Mouse (Mus musculus): ENCODE data around the gene Rab3a. TPM values are rescaled to one million over a fixed set of nuclear protein-coding genes. Genes with fewer than 3 reads are reported as not detected.
A peak's percentile ranks its signal among the peaks of the same experiment; 100 is the strongest.

Rab3a gene
- polyA plus RNA-seq, 1 experiment from 2014 or later = 23.4 TPM

GRCm38 (mm10) chr8:70719796-70720270 lies 34.6 kb upstream of the Rab3a start:
- Histone ChIP-seq H3K9me3 (replicated peaks; ENCODE audit: control insufficient read depth, low read length) (no peaks in the 10 kb centered on the region), H3K4me3 (replicated peaks; ENCODE audit: low read length) (no peak overlapping the region), H3K36me3 (ENCODE audit: control insufficient read depth, insufficient read depth, low read length) (no peaks in the 10 kb centered on the region), H3K4me1 (ENCODE audit: control insufficient read depth, insufficient read depth, low read length) (peaks cover 3% of the 10 kb centered on the region; the same call in 1 of the 2 replicates), H3K27me3 (ENCODE audit: control insufficient read depth, insufficient read depth, low read length) (no peaks in the 10 kb centered on the region), H3K4me2 (ENCODE audit: low read depth, low read length) (no peak overlapping the region), H3K9ac (ENCODE audit: low read length) (no peak overlapping the region), H3K27ac (ENCODE audit: low read length) (peak overlapping the region; percentile 49; the same call in 1 of the 2 replicates)
- WGBS = 41% methylated on average over 9 of the region's 9 CpGs
- peak; percentile 25 for ATAC-seq (ENCODE audit: insufficient read depth, low FRiP score)

GRCm38 (mm10) chr8:70720739-70721138 lies 33.7 kb upstream of the Rab3a start:
- Histone ChIP-seq H3K4me1 (ENCODE audit: control insufficient read depth, insufficient read depth, low read length) (peaks cover 3% of the 10 kb centered on the region; the same call in 1 of the 2 replicates), H3K27me3 (ENCODE audit: control insufficient read depth, insufficient read depth, low read length) (no peaks in the 10 kb centered on the region), H3K9ac (ENCODE audit: low read length) (no peak overlapping the region), H3K4me3 (replicated peaks; ENCODE audit: low read length) (no peak overlapping the region), H3K36me3 (ENCODE audit: control insufficient read depth, insufficient read depth, low read length) (no peaks in the 10 kb centered on the region), H3K9me3 (replicated peaks; ENCODE audit: control insufficient read depth, low read length) (no peaks in the 10 kb centered on the region), H3K27ac (ENCODE audit: low read length) (no peak overlapping the region), H3K4me2 (ENCODE audit: low read depth, low read length) (no peak overlapping the region)
- ATAC-seq (ENCODE audit: insufficient read depth, low FRiP score) = 0 out of 2 replicates have a peak, but pooled peaks have one; percentile 45
- 5% methylated on average over 3 of the region's 3 CpGs for WGBS

- H3K27ac ChIP-seq (ENCODE audit: low read length) = no peak overlapping the region
- H3K9ac ChIP-seq (ENCODE audit: low read length) = no peak overlapping the region
- H3K9me3 ChIP-seq (replicated peaks; ENCODE audit: control insufficient read depth, low read length) = no peaks in the 10 kb centered on the region
- WGBS = 87% methylated on average over 8 of the region's 8 CpGs
- H3K4me3 ChIP-seq (replicated peaks; ENCODE audit: low read length) = no peak overlapping the region
- no peak overlapping the region for H3K4me2 ChIP-seq (ENCODE audit: low read depth, low read length)
- no peaks in the 10 kb centered on the region for H3K27me3 ChIP-seq (ENCODE audit: control insufficient read depth, insufficient read depth, low read length)
- peaks cover 3% of the 10 kb centered on the region; the same call in 1 of the 2 replicates for H3K4me1 ChIP-seq (ENCODE audit: control insufficient read depth, insufficient read depth, low read length)
- no peak for ATAC-seq (ENCODE audit: insufficient read depth, low FRiP score)
- H3K36me3 ChIP-seq (ENCODE audit: control insufficient read depth, insufficient read depth, low read length) = no peaks in the 10 kb centered on the region
Measured at GRCm38 (mm10) chr8:70721601-70722000, 32.9 kb upstream of the Rab3a start.

GRCm38 (mm10) chr8:70723486-70724210 lies 30.8 kb upstream of the Rab3a start, which contains the start of gene Pde4c:
TSS of gene Pde4c (plus strand) at chr8:70723720.
- Histone ChIP-seq H3K4me2 (ENCODE audit: low read depth, low read length) (no peak within 1 kb of the TSS), H3K9ac (ENCODE audit: low read length) (0 out of 2 replicates have a peak within 1 kb of the TSS, but pooled peaks have one; percentile 10), H3K27ac (ENCODE audit: low read length) (no peak within 1 kb of the TSS), H3K27me3 (ENCODE audit: control insufficient read depth, insufficient read depth, low read length) (0 out of 2 replicates have a peak, but pooled peaks cover 7% of the 10 kb centered on the region), H3K9me3 (replicated peaks; ENCODE audit: control insufficient read depth, low read length) (no peaks in the 10 kb centered on the region), H3K36me3 (ENCODE audit: control insufficient read depth, insufficient read depth, low read length) (no peaks in the 10 kb centered on the region), H3K4me3 (replicated peaks; ENCODE audit: low read length) (no peak within 1 kb of the TSS), H3K4me1 (ENCODE audit: control insufficient read depth, insufficient read depth, low read length) (no peaks in the 10 kb centered on the region; the same call in 1 of the 2 replicates)
- 46% methylated on average over 7 of the region's 7 CpGs for WGBS
- no peak for ATAC-seq (ENCODE audit: insufficient read depth, low FRiP score)

DNA sequence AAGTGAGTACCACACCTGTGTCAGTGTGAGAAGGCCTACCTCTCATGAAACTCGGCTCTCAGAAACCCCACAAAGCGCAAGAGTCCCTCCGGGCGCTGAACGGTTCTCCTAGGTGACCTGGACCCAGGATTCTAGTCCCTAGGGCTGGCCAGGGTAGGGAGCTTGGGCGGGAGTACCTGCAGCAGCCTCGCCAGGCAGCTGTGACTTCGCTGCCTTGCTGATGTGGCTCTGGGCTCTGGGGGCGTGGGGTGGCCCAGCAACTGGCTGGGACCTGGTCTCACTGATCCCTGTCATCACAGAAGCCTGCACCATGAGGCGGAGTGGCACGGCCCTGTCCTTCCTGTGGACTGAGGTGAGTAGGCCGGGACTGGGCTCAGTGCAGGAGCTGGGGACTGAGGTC lies 30.3 kb upstream of the Rab3a start:
- Histone ChIP-seq H3K36me3 (ENCODE audit: control insufficient read depth, insufficient read depth, low read length) (no peaks in the 10 kb centered on the region), H3K27me3 (ENCODE audit: control insufficient read depth, insufficient read depth, low read length) (peaks cover 9% of the 10 kb centered on the region; the same call in 1 of the 2 replicates), H3K4me2 (ENCODE audit: low read depth, low read length) (no peak overlapping the region), H3K9me3 (replicated peaks; ENCODE audit: control insufficient read depth, low read length) (no peaks in the 10 kb centered on the region), H3K27ac (ENCODE audit: low read length) (no peak overlapping the region), H3K4me1 (ENCODE audit: control insufficient read depth, insufficient read depth, low read length) (no peaks in the 10 kb centered on the region), H3K4me3 (replicated peaks; ENCODE audit: low read length) (no peak overlapping the region), H3K9ac (ENCODE audit: low read length) (no peak overlapping the region)
- 72% methylated on average over 12 of the region's 12 CpGs for WGBS
- ATAC-seq (ENCODE audit: insufficient read depth, low FRiP score) = no peak

- Histone ChIP-seq H3K4me3 (replicated peaks; ENCODE audit: low read length) (no peak overlapping the region), H3K9ac (ENCODE audit: low read length) (no peak overlapping the region), H3K4me2 (ENCODE audit: low read depth, low read length) (no peak overlapping the region), H3K4me1 (ENCODE audit: control insufficient read depth, insufficient read depth, low read length) (0 out of 2 replicates have a peak, but pooled peaks cover 3% of the 10 kb centered on the region), H3K27ac (ENCODE audit: low read length) (no peak overlapping the region), H3K9me3 (replicated peaks; ENCODE audit: control insufficient read depth, low read length) (no peaks in the 10 kb centered on the region), H3K27me3 (ENCODE audit: control insufficient read depth, insufficient read depth, low read length) (peaks cover 18% of the 10 kb centered on the region), H3K36me3 (ENCODE audit: control insufficient read depth, insufficient read depth, low read length) (no peaks in the 10 kb centered on the region)
- WGBS = 24% methylated on average over 14 of the region's 14 CpGs
- no peak for ATAC-seq (ENCODE audit: insufficient read depth, low FRiP score)
Measured at GRCm38 (mm10) chr8:70725792-70726447, 28.6 kb upstream of the Rab3a start.

- Histone ChIP-seq H3K9ac (ENCODE audit: low read length) (no peak overlapping the region), H3K36me3 (ENCODE audit: control insufficient read depth, insufficient read depth, low read length) (no peaks in the 10 kb centered on the region), H3K4me3 (replicated peaks; ENCODE audit: low read length) (no peak overlapping the region), H3K4me1 (ENCODE audit: control insufficient read depth, insufficient read depth, low read length) (0 out of 2 replicates have a peak, but pooled peaks cover 3% of the 10 kb centered on the region), H3K9me3 (replicated peaks; ENCODE audit: control insufficient read depth, low read length) (no peaks in the 10 kb centered on the region), H3K4me2 (ENCODE audit: low read depth, low read length) (no peak overlapping the region), H3K27me3 (ENCODE audit: control insufficient read depth, insufficient read depth, low read length) (peaks cover 18% of the 10 kb centered on the region), H3K27ac (ENCODE audit: low read length) (no peak overlapping the region)
- 43% methylated on average over 11 of the region's 11 CpGs for WGBS
- no peak for ATAC-seq (ENCODE audit: insufficient read depth, low FRiP score)
Measured at GRCm38 (mm10) chr8:70726721-70727120, 27.8 kb upstream of the Rab3a start.

DNA sequence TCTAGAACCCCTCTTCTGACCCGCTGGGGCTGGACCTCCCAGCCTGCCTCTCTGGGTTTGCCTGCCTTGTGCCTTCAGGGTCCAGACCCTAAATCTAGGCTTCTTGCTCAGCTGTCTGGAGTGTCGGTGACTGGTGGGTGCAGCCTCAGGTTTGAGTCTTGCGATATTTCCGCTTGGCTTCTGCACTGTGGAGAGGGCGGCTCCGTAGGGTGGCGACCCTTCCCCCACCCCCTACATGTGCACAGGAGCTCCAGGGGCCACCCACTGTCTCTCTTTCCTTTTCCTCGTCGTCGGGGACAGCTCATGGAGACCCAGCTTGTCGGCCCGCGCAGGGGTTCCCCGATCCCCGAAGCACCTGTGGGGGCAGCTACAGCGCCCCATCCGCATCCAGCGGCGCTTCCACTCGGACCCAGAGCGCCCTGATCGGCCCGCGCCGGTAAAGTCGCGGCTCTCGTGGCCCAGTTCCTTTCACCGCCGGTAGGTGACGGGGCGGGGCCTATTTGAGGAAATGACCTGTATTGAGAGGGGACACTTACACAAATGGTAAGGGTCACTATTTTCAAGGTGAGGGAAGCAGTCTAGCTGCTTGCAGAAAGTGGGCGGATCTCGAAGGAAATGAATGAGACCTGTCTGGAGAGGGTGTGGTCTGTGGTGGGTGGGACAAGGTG lies 24.5 kb upstream of the Rab3a start:
- WGBS = 4% methylated on average over 34 of the region's 34 CpGs
- no peaks in the 10 kb centered on the region for H3K36me3 ChIP-seq (ENCODE audit: control insufficient read depth, insufficient read depth, low read length)
- H3K4me1 ChIP-seq (ENCODE audit: control insufficient read depth, insufficient read depth, low read length) = 0 out of 2 replicates have a peak, but pooled peaks cover 3% of the 10 kb centered on the region
- H3K4me2 ChIP-seq (ENCODE audit: low read depth, low read length) = peak overlapping the region; percentile 53
- ATAC-seq (ENCODE audit: insufficient read depth, low FRiP score) = peak; percentile 45; the same call in 1 of the 2 replicates
- no peak overlapping the region for H3K27ac ChIP-seq (ENCODE audit: low read length)
- H3K27me3 ChIP-seq (ENCODE audit: control insufficient read depth, insufficient read depth, low read length) = peaks cover 18% of the 10 kb centered on the region
- H3K9me3 ChIP-seq (replicated peaks; ENCODE audit: control insufficient read depth, low read length) = no peaks in the 10 kb centered on the region
- peak overlapping the region; percentile 65 for H3K9ac ChIP-seq (ENCODE audit: low read length)
- H3K4me3 ChIP-seq (replicated peaks; ENCODE audit: low read length) = peak overlapping the region; percentile 41

Measured in stomach, embryonic 16.5 days (tissue).